Mouse (Mus musculus): Measurements from ENCODE around the gene Rgs1.

Rgs1 gene

DNA sequence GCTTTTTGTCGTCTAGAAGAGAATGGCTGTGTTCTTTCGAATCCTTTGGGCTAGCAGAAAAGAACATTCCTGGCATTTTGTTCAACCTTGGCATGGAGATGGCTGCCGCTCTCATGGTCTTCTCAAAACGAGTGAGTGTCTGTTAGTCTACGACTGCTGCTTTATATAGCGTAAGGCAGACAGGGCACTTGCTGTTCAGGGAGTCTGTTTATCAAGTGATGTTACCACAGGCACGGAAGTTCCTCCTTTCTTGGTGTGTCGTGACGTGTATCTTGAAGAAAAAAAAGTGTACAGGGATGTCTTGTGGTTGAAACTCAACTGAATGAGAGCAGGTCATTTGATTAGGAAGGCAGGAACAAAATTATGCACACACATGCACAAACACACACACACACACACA, at the start of gene Rgs1:
Rgs1 (minus strand) TSS at position 320 of the 400 bp plus-strand sequence.
- no peak for DNase-seq (ENCODE audit: low spot score)

GRCm38 (mm10) chr1:144283020-144284014, 34.3 kb upstream of the Rgs1 start:
- no peak for DNase-seq (ENCODE audit: low spot score)

DNA sequence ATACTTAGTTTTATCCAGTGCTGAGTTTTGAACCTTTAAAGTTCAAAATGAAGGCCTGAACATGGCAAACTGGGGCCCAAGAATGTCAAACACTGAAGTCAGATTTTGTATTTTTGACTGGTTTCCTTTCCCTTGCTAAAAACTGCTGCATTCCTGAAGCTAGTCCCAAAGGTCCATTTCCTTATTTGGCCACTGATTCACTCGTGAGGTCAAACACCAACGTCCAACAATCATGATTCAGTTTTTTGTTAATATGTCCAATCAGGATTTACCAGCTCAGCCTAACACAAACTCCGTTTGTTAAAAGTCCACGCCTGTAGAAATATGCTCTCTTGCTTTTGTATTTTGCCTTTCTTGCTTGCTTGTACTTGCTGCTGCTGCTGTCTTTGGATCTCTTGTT, 31.0 kb upstream of the Rgs1 start:
- no peak for DNase-seq (ENCODE audit: low spot score)

DNA sequence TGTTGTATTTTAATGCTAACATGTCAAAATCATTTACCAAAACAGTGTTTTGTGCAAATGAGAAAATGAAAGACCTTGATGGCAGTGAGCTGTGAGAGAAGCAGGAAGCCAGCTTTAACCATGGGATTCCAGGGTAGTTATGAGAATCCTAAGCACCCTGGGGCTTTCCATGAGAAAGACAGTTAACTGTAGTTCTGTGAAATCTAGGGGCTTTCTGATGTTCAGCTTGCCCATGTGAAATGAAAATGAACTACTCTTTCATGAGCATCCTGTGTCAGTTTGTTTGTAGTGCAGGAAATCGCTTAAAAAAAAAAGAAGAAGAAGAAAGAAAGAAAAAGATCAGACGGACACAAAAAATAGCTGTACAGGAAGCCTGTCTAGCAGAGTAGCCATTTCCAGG, 23.9 kb upstream of the Rgs1 start:
- no peak for DNase-seq (ENCODE audit: low spot score)

GRCm38 (mm10) chr1:144269112-144269511, 20.1 kb upstream of the Rgs1 start:
- no peak for DNase-seq (ENCODE audit: low spot score)

GRCm38 (mm10) chr1:144267471-144268470, 18.7 kb upstream of the Rgs1 start:
- no peak for DNase-seq (ENCODE audit: low spot score)

DNA sequence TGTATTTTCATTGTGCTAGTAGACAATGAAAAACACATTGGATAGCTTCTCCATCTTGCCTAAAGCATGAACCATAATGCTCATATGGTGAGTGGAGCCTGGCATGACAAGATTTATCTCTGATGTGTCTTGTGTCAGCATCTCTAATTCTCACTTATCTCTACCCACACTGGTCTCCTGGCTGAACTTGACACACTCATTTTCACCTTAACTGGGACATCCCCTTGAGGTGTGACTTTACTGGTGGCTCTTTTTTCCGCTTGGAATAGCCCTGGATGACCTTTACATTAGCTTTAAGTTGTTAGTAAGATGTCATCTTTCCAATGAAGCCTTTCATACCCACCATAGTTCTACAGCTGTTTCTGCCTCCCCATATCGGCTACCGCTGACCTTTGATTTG, 15.0 kb upstream of the Rgs1 start:
- no peak for DNase-seq (ENCODE audit: low spot score)

DNA sequence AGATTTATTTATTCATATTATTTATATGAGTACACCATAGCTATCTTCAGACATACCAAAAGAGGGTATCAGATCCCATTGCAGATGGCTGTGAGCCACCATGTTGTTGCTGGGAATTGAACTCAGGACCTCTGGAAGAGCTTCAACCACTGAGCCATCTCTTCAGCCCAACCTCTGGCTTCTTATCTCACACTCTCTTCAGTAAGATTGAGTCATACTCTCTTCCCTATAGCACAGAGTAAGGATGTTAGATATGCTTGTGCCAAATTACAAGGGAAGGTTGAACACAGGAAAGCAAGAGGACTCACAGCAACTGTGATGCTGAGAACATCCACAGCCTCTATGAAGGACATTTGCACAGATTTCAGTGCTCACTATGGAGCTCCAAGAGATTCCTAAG, 13.0 kb upstream of the Rgs1 start:
- no peak for DNase-seq (ENCODE audit: low spot score)

- no peak for DNase-seq (ENCODE audit: low spot score)
Observed at GRCm38 (mm10) chr1:144258779-144259178, 9.7 kb upstream of the Rgs1 start.

GRCm38 (mm10) chr1:144256556-144257331, 7.7 kb upstream of the Rgs1 start:
- no peak for DNase-seq (ENCODE audit: low spot score)

- no peak for DNase-seq (ENCODE audit: low spot score)
Observed at GRCm38 (mm10) chr1:144248206-144248605, 836 bp downstream of the Rgs1 start.

DNA sequence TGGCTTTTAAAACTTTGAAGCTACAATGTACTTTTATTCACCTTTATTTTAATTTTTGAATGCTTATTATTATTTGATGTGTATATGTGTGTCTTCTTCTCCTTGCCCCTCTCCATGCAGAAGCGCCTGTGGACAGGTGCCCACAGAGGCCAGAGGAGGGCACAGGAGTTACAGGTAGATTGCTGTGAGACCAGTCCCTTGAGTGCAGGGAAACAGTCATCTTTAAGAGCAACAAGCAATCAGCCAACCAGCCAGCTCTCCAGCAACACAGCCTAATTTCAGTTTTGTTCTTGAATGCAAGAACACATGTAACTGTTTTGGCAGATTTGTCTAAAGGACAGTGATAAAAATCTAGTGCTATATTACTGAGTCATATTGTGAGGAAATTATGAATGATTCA, 1.7 kb downstream of the Rgs1 start:
- DNase-seq (ENCODE audit: low spot score), result no peak

- DNase-seq (ENCODE audit: low spot score), result peak; percentile 34
Observed at GRCm38 (mm10) chr1:144243511-144243910, 5.5 kb downstream of the Rgs1 start.

DNA sequence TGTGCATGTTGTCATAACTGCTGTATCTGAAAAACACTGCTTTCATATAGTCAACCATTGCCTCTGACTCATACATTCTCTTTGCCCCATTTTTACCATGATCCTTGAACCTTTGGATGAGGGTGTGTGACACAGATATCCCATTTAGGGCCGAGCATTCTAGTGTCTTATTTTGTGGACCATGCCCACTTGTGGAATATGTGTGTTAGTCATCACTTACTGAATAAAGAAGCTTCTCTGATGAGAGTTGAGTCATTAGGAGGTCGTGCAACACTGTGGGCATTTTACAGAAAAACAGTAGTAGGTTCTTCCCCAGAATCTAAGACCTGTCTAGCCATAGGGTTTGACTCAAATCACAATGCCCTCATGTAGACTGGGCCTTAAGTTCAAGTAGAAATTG, 9.8 kb downstream of the Rgs1 start:
- DNase-seq (ENCODE audit: low spot score), result no peak

- no peak for DNase-seq (ENCODE audit: low spot score)
Observed at GRCm38 (mm10) chr1:144215230-144215629, 33.8 kb downstream of the Rgs1 start.

DNA sequence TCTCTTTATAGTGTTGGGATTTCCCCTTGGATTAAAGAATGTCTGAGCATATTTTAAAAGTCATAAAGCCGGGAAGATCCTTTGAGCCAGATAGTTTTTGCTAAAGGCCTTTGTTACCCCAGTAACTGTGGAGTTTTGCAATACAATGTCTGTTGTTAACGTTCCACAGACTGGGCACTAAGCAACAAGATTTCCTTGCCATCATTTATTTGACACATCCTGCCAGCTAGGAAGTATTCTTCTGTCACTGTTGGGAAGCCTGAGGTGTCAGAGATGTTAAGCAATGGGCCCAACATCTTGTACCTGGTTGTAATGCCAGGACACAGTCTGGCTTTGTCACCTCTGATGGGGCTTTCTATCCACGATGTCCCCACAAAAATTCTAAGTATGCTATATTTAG, 38.1 kb downstream of the Rgs1 start:
- no peak for DNase-seq (ENCODE audit: low spot score)

DNA sequence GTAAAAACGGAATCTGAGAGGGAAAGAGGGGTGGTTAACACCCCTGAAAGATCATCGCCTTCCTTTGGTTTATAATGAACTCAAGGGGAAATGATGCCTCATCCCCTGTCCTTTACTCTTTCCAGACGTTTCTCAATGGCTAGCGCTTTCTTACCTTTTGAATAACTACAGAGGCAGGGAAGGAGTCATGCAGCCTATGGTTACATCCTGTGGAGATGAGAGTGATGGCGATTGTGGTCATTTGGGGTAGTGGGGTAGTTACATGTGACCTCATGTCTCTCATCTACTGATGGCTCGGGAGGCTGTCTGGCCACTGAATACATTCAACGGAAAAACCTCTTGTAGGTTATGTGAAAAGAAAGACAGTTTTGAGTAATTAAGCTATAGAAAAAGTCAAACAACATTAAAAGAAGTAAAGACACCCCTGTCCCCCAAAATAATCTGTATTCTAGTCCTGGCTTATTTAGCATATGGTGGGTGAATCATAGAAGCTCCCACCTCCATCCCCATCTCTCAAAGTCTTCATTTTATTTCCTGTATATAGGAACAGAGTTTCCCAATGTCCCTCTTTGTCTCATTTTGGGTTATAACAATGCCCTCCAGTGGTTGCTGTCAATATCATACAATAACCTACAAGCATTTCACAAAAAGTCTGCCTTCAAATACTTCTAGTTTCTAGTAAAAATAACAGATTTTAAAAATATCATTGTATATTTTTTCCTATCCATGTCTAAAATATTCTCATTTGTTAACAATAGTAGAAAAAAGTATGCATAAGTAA, 42.6 kb downstream of the Rgs1 start:
- DNase-seq (ENCODE audit: low spot score), result no peak

DNA sequence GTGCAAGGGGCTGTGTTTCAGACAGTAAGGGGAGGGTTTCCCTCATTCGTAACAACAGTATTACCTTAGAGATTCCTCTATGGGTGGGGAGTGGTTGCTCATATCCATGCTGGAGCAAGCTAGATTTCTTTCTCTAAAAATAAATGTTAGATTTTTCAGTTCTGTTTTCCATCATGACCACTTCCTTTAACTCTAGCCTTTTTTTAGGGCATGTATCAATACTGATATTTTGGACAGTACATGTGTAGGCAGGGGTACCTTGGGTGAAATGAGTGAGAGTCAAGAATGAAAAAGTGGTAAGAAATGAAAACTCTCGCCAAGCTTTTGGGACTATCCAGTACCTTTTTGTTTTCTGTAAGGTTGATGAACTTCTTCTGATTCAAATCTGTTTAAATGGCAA, 44.3 kb downstream of the Rgs1 start:
- no peak for DNase-seq (ENCODE audit: low spot score)

GRCm38 (mm10) chr1:144202939-144203338, 46.1 kb downstream of the Rgs1 start:
- no peak for DNase-seq (ENCODE audit: low spot score)

GRCm38 (mm10) chr1:144200496-144200895, 48.5 kb downstream of the Rgs1 start:
- no peak for DNase-seq (ENCODE audit: low spot score)

DNA sequence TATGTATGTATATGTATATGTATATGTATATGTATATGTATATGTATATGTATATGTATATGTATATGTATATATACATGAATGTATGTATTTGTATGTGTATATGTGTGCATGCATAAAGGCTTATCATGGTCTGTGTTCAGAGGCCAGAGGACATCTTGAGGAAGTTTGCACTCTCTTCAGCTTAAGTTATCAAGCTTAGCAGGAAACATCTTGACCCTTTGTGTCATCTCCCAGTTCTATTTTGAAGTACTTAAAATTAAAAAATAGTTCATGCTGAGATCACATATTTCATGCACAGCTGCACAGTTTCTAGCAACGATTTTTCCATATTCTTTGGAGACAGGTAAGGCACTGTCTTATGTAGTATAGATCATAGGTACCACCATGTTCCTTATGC, 49.5 kb downstream of the Rgs1 start:
- no peak for DNase-seq (ENCODE audit: low spot score)

Data from urinary bladder, postnatal 14 days (tissue).